Mouse (Mus musculus): ENCODE data around the gene Zfp385c. TPM values are rescaled to one million over a fixed set of nuclear protein-coding genes. Genes with fewer than 3 reads are reported as not detected.

Zfp385c gene
- polyA plus RNA-seq, 1 experiment, result not detected

DNA sequence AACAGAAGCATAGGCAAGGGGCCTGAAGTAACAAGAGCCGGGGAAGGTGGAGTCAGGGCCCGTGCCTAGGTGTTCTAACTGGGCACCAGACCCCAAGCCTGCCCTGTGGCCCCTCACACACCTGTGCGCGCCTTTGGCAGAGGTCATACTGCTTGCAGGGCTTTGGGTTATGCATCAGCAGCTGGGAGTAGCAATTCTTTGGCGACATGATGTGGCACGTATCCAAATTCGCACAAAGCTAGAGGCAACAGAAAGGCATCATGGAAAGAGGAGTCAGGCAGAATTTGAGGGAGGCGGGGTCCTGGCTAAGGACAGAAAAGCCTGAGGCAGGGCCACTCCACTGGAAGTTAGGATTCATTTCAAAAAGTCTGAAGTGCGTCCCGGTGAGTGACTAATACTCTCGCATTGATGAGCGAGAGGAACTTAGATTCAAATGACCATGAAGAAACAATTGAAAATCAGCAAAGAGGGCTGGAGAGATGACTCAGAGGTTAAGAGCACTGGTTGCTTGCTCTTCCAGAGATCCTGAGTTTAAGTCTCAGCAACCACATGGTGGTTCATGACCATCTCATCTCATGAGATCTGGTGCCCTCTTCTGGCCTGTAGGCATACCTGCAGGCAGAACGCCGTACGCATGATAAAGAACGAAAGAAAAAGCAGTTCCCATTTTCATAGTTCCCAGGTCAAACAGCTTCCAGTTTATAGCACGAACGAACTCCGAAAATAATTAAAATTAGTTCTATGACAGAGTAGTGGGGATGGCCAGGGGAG lies 10.0 kb upstream of the Zfp385c start:
- peak overlapping the region; percentile 73 for H3K4me3 ChIP-seq (ENCODE audit: insufficient read depth, low read length)
- H3K27ac ChIP-seq (ENCODE audit: insufficient read depth, low read depth, low read length), result peak overlapping the region; percentile 28
- TF ChIP-seq CTCF (IDR thresholded peaks at IDR 0.05; ENCODE audit: low read depth, low read length) (no peak), POLR2A (IDR thresholded peaks at IDR 0.05; ENCODE audit: borderline replicate concordance, low read depth, low read length) (no peak)
- H3K4me1 ChIP-seq (ENCODE audit: control insufficient read depth, insufficient read depth, low read length), result peaks cover 17% of the 10 kb centered on the region

DNA sequence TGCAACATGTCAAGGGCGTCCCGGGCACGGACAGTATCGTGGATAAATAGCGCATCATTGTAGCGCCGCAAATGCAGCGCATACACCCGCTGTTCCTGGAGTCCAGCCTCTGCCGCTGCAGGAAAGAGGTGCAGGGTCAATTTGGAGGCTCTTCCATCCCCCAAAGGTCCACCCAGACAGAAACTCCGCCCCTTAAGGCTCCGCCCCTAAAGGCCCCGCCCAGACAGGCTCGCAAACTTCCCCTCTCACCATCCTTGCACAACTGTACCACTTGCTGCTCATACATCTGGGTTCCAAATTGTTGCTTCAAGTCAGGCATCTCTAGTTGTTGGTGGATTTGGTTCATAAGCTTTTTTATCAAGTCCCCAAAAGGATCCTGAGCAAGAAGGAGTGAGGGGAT lies 9.0 kb upstream of the Zfp385c start:
- no peak overlapping the region for H3K27ac ChIP-seq (ENCODE audit: insufficient read depth, low read depth, low read length)
- H3K4me3 ChIP-seq (ENCODE audit: insufficient read depth, low read length), result no peak overlapping the region
- H3K4me1 ChIP-seq (ENCODE audit: control insufficient read depth, insufficient read depth, low read length), result peaks cover 17% of the 10 kb centered on the region
- TF ChIP-seq CTCF (IDR thresholded peaks at IDR 0.05; ENCODE audit: low read depth, low read length) (no peak), POLR2A (IDR thresholded peaks at IDR 0.05; ENCODE audit: borderline replicate concordance, low read depth, low read length) (no peak)

GRCm38 (mm10) chr11:100700710-100701109 lies 8.5 kb upstream of the Zfp385c start:
- TF ChIP-seq CTCF (IDR thresholded peaks at IDR 0.05; ENCODE audit: low read depth, low read length) (no peak), POLR2A (IDR thresholded peaks at IDR 0.05; ENCODE audit: borderline replicate concordance, low read depth, low read length) (no peak)
- Histone ChIP-seq H3K4me3 (ENCODE audit: insufficient read depth, low read length) (no peak overlapping the region), H3K4me1 (ENCODE audit: control insufficient read depth, insufficient read depth, low read length) (peaks cover 17% of the 10 kb centered on the region), H3K27ac (ENCODE audit: insufficient read depth, low read depth, low read length) (no peak overlapping the region)

DNA sequence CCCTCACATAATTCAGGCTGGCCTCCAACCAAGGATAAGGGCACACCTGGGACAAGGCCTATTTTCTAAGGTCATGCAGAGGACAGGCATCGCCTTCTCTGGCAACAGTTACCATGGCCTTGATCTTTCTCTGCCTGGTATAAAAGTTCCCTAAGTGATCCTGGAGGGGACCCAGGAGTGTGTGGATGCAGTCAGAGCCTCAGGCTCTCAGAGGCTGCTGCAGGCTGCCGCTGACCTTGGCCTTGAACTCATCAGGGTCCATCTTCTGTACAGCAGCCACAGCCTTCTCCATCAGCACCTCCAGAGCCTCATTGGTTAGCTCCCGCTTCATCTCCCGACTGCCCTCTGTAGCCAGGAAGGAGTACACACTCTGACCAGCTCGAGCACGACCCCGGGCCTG lies 5.7 kb upstream of the Zfp385c start:
- Histone ChIP-seq H3K4me1 (ENCODE audit: control insufficient read depth, insufficient read depth, low read length) (peaks cover 9% of the 10 kb centered on the region), H3K4me3 (ENCODE audit: insufficient read depth, low read length) (no peak overlapping the region), H3K27ac (ENCODE audit: insufficient read depth, low read depth, low read length) (no peak overlapping the region)
- TF ChIP-seq POLR2A (IDR thresholded peaks at IDR 0.05; ENCODE audit: borderline replicate concordance, low read depth, low read length) (no peak), CTCF (IDR thresholded peaks at IDR 0.05; ENCODE audit: low read depth, low read length) (no peak)

- TF ChIP-seq CTCF (IDR thresholded peaks at IDR 0.05; ENCODE audit: low read depth, low read length) (peak; percentile 63; the same call in 1 of the 2 replicates), POLR2A (IDR thresholded peaks at IDR 0.05; ENCODE audit: borderline replicate concordance, low read depth, low read length) (no peak)
- H3K4me1 ChIP-seq (ENCODE audit: control insufficient read depth, insufficient read depth, low read length), result peaks cover 3% of the 10 kb centered on the region; the same call in 1 of the 2 replicates
- H3K4me3 ChIP-seq (ENCODE audit: insufficient read depth, low read length), result no peak overlapping the region
- H3K27ac ChIP-seq (ENCODE audit: insufficient read depth, low read depth, low read length), result no peak overlapping the region
These were observed 2.7 kb upstream of the Zfp385c start for GRCm38 (mm10) chr11:100694926-100695325.

- Histone ChIP-seq H3K4me3 (ENCODE audit: insufficient read depth, low read length) (no peak overlapping the region), H3K27ac (ENCODE audit: insufficient read depth, low read depth, low read length) (no peak overlapping the region), H3K4me1 (ENCODE audit: control insufficient read depth, insufficient read depth, low read length) (peaks cover 3% of the 10 kb centered on the region; the same call in 1 of the 2 replicates)
- no peak for TF ChIP-seq POLR2A (IDR thresholded peaks at IDR 0.05; ENCODE audit: borderline replicate concordance, low read depth, low read length)
- TF ChIP-seq CTCF (IDR thresholded peaks at IDR 0.05; ENCODE audit: low read depth, low read length), result no peak
These were observed 899 bp upstream of the Zfp385c start for GRCm38 (mm10) chr11:100693154-100693553.

DNA sequence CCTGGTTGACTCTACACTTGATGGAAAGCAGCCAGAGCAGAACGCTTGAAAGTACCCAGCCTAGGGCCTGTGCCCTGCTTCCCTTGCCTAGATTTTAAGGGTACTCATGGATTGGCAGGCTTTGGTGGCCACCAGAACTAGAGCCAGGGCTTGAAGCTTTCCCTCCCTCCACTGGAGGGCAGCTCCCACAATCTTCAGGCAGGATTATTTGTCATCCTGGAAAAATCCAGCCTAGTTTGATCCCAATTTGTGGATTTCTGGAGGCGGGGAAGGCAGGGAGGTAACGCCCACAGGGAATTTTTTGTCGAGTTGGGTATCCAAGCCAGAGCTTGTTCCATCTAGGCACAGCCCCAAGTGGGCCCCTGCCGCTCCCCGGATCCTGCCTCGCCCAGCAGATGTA lies 1.9 kb downstream of the Zfp385c start:
- Histone ChIP-seq H3K4me1 (ENCODE audit: control insufficient read depth, insufficient read depth, low read length) (peaks cover 3% of the 10 kb centered on the region; the same call in 1 of the 2 replicates), H3K27ac (ENCODE audit: insufficient read depth, low read depth, low read length) (no peak overlapping the region), H3K4me3 (ENCODE audit: insufficient read depth, low read length) (no peak overlapping the region)
- TF ChIP-seq CTCF (IDR thresholded peaks at IDR 0.05; ENCODE audit: low read depth, low read length), result no peak
- TF ChIP-seq POLR2A (IDR thresholded peaks at IDR 0.05; ENCODE audit: borderline replicate concordance, low read depth, low read length), result no peak

DNA sequence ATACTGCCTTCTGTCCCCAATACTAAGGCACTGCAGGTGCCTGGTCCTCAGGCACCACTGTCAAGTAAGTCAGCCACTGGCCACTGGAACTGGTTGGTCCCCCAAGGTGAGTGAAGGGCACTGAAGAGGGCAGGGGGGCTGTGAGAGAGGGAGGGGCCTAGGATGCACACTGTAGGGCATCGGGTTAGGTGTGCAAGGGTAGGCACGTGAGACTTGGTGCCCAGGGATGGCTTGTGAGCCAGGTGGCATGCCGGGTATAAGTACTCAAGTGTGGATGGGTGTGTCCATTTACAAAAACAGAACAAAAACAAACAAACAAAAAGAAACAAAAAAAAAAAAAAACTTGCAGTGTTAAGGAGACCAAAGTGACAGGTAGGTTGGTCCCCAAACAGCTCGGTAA lies 3.8 kb downstream of the Zfp385c start:
- no peak for TF ChIP-seq CTCF (IDR thresholded peaks at IDR 0.05; ENCODE audit: low read depth, low read length)
- no peak for TF ChIP-seq POLR2A (IDR thresholded peaks at IDR 0.05; ENCODE audit: borderline replicate concordance, low read depth, low read length)
- H3K4me3 ChIP-seq (ENCODE audit: insufficient read depth, low read length), result no peak overlapping the region
- H3K4me1 ChIP-seq (ENCODE audit: control insufficient read depth, insufficient read depth, low read length), result peaks cover 3% of the 10 kb centered on the region; the same call in 1 of the 2 replicates
- H3K27ac ChIP-seq (ENCODE audit: insufficient read depth, low read depth, low read length), result no peak overlapping the region

DNA sequence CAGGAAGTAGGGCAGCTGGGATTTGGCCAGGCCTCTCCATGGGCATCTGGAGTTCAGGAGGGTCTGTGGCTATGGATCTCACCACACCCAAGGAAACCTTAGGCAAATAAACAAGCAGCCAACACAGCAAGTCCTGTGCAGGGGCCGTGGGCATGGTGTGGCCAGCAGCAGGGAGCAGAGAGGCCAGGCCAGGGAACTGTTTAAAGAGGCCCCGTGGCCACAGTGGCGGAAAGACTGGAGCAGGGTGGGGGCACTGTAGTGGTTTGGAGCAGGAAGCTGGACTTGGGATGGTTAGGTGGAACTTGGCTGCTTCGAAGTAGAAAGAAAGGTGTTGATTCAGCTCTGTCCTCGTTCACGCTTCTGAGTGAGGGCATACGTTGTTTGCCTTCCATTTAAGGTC lies 5.0 kb downstream of the Zfp385c start:
- TF ChIP-seq POLR2A (IDR thresholded peaks at IDR 0.05; ENCODE audit: borderline replicate concordance, low read depth, low read length) (no peak), CTCF (IDR thresholded peaks at IDR 0.05; ENCODE audit: low read depth, low read length) (no peak)
- Histone ChIP-seq H3K27ac (ENCODE audit: insufficient read depth, low read depth, low read length) (no peak overlapping the region), H3K4me3 (ENCODE audit: insufficient read depth, low read length) (no peak overlapping the region), H3K4me1 (ENCODE audit: control insufficient read depth, insufficient read depth, low read length) (peaks cover 3% of the 10 kb centered on the region; the same call in 1 of the 2 replicates)

DNA sequence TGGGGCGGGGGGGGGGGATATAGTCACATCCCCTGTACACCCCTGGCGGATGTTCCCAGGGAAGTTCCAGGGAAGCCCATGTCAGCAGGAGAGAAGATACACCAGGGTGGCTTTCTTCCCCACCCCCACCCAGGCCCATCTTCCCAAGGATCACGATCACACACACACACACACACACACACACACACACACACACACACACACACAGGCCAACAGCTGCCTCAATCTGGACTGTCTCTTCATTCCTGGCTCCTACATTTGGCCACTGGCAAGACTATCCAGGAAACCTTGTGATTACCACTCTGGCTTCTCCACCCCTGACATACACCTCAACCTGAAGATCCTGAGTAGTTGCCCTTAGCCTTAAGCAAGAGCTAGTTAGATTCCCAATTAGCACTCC lies 6.9 kb downstream of the Zfp385c start:
- H3K4me3 ChIP-seq (ENCODE audit: insufficient read depth, low read length), result no peak overlapping the region
- TF ChIP-seq CTCF (IDR thresholded peaks at IDR 0.05; ENCODE audit: low read depth, low read length) (no peak), POLR2A (IDR thresholded peaks at IDR 0.05; ENCODE audit: borderline replicate concordance, low read depth, low read length) (no peak)
- no peaks in the 10 kb centered on the region for H3K4me1 ChIP-seq (ENCODE audit: control insufficient read depth, insufficient read depth, low read length)
- no peak overlapping the region for H3K27ac ChIP-seq (ENCODE audit: insufficient read depth, low read depth, low read length)
